Mouse (Mus musculus) adrenal gland, postnatal 25 days (tissue): Measurements from ENCODE around the gene Glb1. TPM values are rescaled to one million over a fixed set of nuclear protein-coding genes. Genes with fewer than 3 reads are reported as not detected.
"Not testable (repeated sequence)": the region's sequence is repeated elsewhere in the genome, so short reads cannot be mapped to it uniquely, and the experiment has no call there.

Experiments
- DNase-seq: peaks from one replicate; pipeline ENCODE4 v3.0.0; 2021; ENCODE audit warnings: mixed read lengths
- long read RNA-seq: library from polyadenylated mRNA; stranded (forward); transcript quantifications from one replicate; pipeline ENCODE4 v2.0.0, GENCODE M21; 2021
- total RNA-seq: library from RNA; stranded (reverse); gene quantifications from 2 replicates; pipeline ENCODE4 v1.2.3, GENCODE M21; 2021

Glb1 gene
- total RNA-seq, result 30.8 and 37.5 TPM in 2 replicates
- long read RNA-seq, transcript Glb1-201 (16 exons, 2,396 nt), result major isoform, 21 of 42 reads
- long read RNA-seq, partial matches to known transcripts, result 12 of 42 reads
- long read RNA-seq, other reads (novel, unspliced or antisense), result 9 of 42 reads

- DNase-seq, result peak; percentile 83
These were observed at the start of gene Glb1, which contains the start of gene Tmppe for GRCm38 (mm10) chr9:114400949-114401684. Glb1 (plus strand) TSS chr9:114401076. Tmppe (plus strand) TSS chr9:114401105.

GRCm38 (mm10) chr9:114367783-114368470 lies 32.9 kb upstream of the Glb1 start:
- peak; percentile 88 for DNase-seq

GRCm38 (mm10) chr9:114368471-114368858 lies 32.4 kb upstream of the Glb1 start:
- DNase-seq, result no peak

- not testable (repeated sequence) for DNase-seq
These were observed 31.5 kb upstream of the Glb1 start for GRCm38 (mm10) chr9:114369389-114369788.

- not testable (repeated sequence) for DNase-seq
These were observed 29.2 kb upstream of the Glb1 start for GRCm38 (mm10) chr9:114371717-114372116.

GRCm38 (mm10) chr9:114375276-114375962 lies 25.5 kb upstream of the Glb1 start:
- no peak for DNase-seq

GRCm38 (mm10) chr9:114377168-114377567 lies 23.7 kb upstream of the Glb1 start:
- no peak for DNase-seq

GRCm38 (mm10) chr9:114379871-114380270 lies 21.0 kb upstream of the Glb1 start:
- DNase-seq, result no peak

GRCm38 (mm10) chr9:114380881-114381733 lies 19.8 kb upstream of the Glb1 start:
- DNase-seq, result no peak

- no peak for DNase-seq
These were observed 17.8 kb upstream of the Glb1 start for GRCm38 (mm10) chr9:114382936-114383710.

- DNase-seq, result no peak
These were observed 16.2 kb upstream of the Glb1 start for GRCm38 (mm10) chr9:114384691-114385090.

- DNase-seq, result no peak
These were observed 15.7 kb upstream of the Glb1 start for GRCm38 (mm10) chr9:114385160-114385559.

- peak; percentile 10 for DNase-seq
These were observed 13.8 kb upstream of the Glb1 start for GRCm38 (mm10) chr9:114387086-114387485.

- DNase-seq, result no peak
These were observed 12.6 kb upstream of the Glb1 start for GRCm38 (mm10) chr9:114388288-114388687.

GRCm38 (mm10) chr9:114388701-114389370 lies 12.0 kb upstream of the Glb1 start:
- DNase-seq, result no peak

- DNase-seq, result no peak
These were observed 11.4 kb upstream of the Glb1 start for GRCm38 (mm10) chr9:114389371-114389904.

- DNase-seq, result peak; percentile 79
These were observed 10.7 kb upstream of the Glb1 start, which contains the start of gene Crtap for GRCm38 (mm10) chr9:114389905-114390748. Crtap (minus strand) TSS chr9:114390675.

- no peak for DNase-seq
These were observed 10.2 kb upstream of the Glb1 start for GRCm38 (mm10) chr9:114390749-114391075.

- not testable (repeated sequence) for DNase-seq
These were observed 6.7 kb upstream of the Glb1 start for GRCm38 (mm10) chr9:114394136-114394535.
